Mouse (Mus musculus) ovary, postnatal 14 days (tissue): ENCODE results near the gene Dzip1.

Experiments
- DNase-seq: peaks from one replicate; pipeline ENCODE4 v3.0.0; 2022; ENCODE audit warnings: low spot score

The Dzip1 gene

DNA sequence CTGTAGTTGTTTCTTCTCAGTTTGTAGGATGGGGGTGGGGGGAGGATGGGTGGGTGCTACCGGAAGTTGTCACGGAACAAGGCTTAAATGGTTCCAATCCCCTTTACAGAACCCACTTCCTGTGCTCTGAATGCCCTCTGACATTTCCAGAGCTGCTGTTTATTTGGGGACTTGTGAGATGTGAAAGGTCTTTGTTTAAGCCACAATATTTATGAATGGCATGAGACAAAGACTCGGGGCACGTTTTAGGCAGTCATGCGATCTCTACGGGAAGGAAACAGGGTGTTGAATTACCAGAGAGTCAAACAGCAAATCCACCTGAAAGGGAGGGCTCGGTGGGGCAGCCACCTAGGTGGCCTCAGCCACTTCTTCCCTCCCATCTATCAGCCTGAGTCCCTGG lies 90.9 kb downstream of the Dzip1 start:
- no peak for DNase-seq

DNA sequence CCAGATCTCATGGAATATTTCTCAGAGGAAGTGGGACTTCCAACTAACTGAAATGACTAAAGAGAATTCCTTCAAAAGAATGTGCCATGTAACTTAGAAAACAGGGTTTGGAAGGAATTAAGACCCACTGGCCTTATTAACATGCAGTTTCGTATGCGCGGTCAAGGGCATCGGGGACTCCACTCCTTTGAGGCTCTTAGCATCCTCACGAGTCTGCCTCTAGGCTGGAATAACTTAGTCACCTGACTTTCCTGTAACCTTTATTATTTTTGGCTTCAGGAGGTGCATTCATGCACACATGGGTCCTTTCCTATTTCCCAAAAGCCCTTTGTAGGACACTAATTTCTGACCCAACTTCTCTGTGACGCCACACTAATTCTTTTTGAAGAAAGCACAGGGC lies 92.0 kb downstream of the Dzip1 start:
- DNase-seq, result no peak

DNA sequence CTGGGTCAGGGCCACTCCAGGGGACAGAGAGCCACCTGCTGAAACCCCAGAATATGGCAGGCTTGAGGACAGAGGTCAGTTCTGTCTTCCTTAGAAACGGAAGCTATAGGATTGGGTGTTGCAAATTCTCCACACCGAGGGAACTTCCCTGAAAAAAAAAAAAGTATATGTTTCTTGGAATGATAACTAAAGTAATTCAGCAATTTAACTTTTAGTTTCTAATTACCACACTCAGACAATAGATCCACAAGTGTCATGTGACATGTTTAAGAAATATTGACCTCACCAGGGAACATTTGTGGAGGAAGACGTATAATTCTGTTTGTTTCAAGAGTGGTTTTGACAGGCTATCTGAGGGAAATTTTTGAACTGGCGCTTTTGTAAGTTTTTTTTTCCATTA lies 93.7 kb downstream of the Dzip1 start:
- no peak for DNase-seq

DNA sequence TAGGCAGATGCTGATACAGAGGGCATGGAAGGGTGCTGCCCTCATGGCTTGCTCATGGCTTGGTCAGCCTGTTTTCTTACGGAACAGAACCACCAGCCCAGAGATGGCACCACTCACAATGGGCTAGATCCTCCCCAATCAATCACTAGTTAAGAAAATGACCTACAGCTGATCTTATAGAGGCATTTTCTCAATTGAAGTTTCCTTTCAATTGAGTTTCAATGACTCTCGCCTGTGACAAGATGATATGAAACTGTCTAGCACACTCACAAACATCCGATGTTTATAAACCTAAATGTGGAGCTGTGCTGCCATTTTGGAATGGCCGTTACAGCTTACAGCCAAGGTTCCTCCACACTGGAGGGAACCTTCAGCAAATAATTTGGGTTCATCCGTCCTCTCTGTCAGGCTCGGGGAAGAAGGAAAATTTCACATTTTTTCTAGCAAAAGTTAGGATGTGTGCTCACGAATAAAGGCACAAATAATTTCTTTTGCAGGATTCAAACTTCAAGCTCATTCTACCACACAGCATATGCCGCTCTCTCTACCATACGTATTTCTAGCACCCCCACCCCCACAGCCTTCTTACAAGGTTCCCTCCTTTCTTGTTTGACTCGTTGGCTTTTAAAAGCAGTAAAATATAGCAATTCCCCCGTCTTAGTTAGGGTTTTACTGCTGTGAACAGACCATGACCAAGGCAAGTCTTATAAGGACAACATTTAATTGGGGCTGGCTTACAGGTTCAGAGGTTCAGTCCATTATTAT lies 95.7 kb downstream of the Dzip1 start:
- DNase-seq, result no peak

DNA sequence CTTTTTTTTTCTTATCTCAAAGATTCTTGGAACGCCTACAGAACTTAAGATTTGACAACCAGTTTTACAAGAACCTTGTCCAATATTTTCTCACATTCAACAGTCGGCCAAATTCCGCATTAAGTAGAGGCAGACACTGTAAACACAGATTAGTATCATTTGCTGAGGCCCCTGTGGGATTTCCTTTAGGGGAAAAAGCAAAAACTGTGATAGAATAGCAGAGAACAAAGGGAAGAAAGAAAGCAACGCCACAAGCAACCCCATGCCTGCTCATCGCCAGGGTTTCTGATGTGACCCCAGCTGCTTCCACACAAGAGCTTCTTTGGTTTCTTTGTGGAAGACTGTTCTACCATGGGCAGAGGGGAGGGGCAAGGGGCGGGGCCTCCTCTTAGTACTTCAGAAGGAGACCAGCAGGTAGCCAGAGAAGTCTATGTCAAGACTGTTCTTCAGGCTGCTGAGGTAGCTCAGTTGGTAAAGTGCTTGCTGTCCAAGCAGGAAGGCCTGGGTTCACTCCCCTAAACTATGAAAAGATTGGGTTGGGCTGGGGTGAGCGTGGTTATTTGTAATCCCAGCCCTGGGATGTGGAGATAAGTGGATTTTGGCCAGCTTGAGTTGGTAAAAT lies 97.9 kb downstream of the Dzip1 start:
- no peak for DNase-seq

DNA sequence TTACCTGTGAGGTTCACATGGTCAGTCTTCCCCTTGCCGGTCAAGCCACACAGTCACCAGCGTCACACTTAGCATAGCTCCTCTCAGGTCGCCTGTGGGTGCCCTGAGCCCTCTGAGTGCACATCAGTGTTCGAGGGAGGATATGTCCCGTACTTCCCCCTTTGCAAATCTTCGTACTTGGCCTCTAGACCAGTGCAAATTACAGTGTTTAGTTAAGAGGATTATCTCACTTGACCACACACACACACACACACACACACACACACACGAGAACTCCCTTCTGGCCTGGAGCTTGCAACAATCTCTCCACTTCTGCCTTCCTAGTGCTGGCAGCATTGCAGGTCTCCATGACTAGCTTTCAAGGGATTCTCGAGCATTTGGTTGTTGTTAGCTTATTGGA lies 98.9 kb downstream of the Dzip1 start:
- DNase-seq, result no peak
